Mouse (Mus musculus): ENCODE measurements at regions not wholly inside any gene's neighbourhood (a gene's known extent, or its start where the extent isn't known, plus 50 kb on each side); places are given as distances from the start of the nearest gene placed in this dataset.
A peak's percentile ranks its signal among the peaks of the same experiment; 100 is the strongest.
"Not testable (repeated sequence)": the region's sequence is repeated elsewhere in the genome, so short reads cannot be mapped to it uniquely, and the experiment has no call there.

DNA sequence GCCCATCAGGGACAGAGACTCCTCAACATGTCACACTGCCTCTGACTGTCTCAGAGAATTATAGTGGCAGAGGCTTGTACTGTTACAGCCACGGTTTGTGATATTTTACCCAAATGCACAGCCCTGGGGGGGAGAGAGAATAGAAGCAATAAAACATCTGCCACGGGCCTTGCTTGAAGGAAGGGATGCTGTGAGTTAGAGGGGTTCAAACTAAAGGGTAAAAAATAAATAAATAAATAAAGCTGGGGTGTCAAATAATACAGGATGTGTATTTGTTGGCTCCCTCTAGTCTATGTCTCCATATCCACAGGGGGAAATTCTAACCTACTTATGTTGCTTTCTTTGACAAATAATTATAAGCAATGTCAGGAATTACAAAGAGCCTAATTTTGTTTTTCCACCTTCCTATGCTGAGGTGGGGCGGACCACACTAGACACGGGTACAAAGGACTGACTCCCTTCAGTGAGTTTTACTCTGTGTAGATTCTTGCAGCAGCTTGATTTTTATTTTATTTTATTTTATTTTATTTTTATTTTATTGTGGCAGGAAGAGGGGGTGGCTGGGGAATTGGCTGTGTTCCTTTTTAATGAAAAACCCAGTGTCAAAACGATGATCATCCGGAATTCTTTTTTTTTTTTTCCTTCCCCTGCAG is 281.3 kb downstream of the Gxylt1 start:
- peaks cover 5% of the 10 kb centered on the region; the same call in 1 of the 2 replicates for H3K4me1 ChIP-seq (ENCODE audit: insufficient read depth, low read length)
- no peak for TF ChIP-seq CTCF (IDR thresholded peaks at IDR 0.05; ENCODE audit: low read depth)
- no peaks in the 10 kb centered on the region for H3K27me3 ChIP-seq (ENCODE audit: insufficient read depth, low read length)
- H3K4me3 ChIP-seq (ENCODE audit: low read length): no peak overlapping the region
- no peak for DNase-seq (ENCODE audit: low spot score)
- no peak overlapping the region for H3K4me2 ChIP-seq (ENCODE audit: low read depth, low read length)
- no peak overlapping the region; the same call in 1 of the 2 replicates for H3K27ac ChIP-seq
- no peaks in the 10 kb centered on the region for H3K9me3 ChIP-seq (ENCODE audit: low read length)
- H3K36me3 ChIP-seq (ENCODE audit: insufficient read depth, low read length): no peaks in the 10 kb centered on the region
- no peak overlapping the region for H3K9ac ChIP-seq (replicated peaks; ENCODE audit: low read length)
- WGBS: 45% methylated on average over 6 of the region's 6 CpGs
- ATAC-seq: peak; percentile 55

- DNase-seq (ENCODE audit: low spot score): peak; percentile 58
- no peak for TF ChIP-seq CTCF (IDR thresholded peaks at IDR 0.05; ENCODE audit: low read depth)
- Histone ChIP-seq H3K4me1 (ENCODE audit: insufficient read depth, low read length) (no peaks in the 10 kb centered on the region), H3K27ac (peak overlapping the region; percentile 34; the same call in 1 of the 2 replicates), H3K4me3 (ENCODE audit: low read length) (no peak overlapping the region), H3K9me3 (ENCODE audit: low read length) (no peaks in the 10 kb centered on the region), H3K27me3 (ENCODE audit: insufficient read depth, low read length) (no peaks in the 10 kb centered on the region), H3K9ac (replicated peaks; ENCODE audit: low read length) (no peak overlapping the region), H3K36me3 (ENCODE audit: insufficient read depth, low read length) (no peaks in the 10 kb centered on the region), H3K4me2 (ENCODE audit: low read depth, low read length) (no peak overlapping the region)
- peak; percentile 82 for ATAC-seq
- 48% methylated on average over 4 of the region's 4 CpGs for WGBS
Observed at GRCm38 (mm10) chr15:92975774-92976173, 299.2 kb downstream of the Gxylt1 start.

GRCm38 (mm10) chr15:92974931-92975330 is 300.0 kb downstream of the Gxylt1 start:
- no peak for TF ChIP-seq CTCF (IDR thresholded peaks at IDR 0.05; ENCODE audit: low read depth)
- ATAC-seq: peak; percentile 72; the same call in 1 of the 2 replicates
- no peak overlapping the region for H3K9ac ChIP-seq (replicated peaks; ENCODE audit: low read length)
- 0 out of 2 replicates have a peak overlapping the region, but pooled peaks have one; percentile 3 for H3K27ac ChIP-seq
- H3K36me3 ChIP-seq (ENCODE audit: insufficient read depth, low read length): no peaks in the 10 kb centered on the region
- WGBS: 77% methylated on average over 3 of the region's 3 CpGs
- H3K4me3 ChIP-seq (ENCODE audit: low read length): no peak overlapping the region
- H3K9me3 ChIP-seq (ENCODE audit: low read length): no peaks in the 10 kb centered on the region
- no peaks in the 10 kb centered on the region for H3K4me1 ChIP-seq (ENCODE audit: insufficient read depth, low read length)
- DNase-seq (ENCODE audit: low spot score): peak; percentile 70
- H3K27me3 ChIP-seq (ENCODE audit: insufficient read depth, low read length): no peaks in the 10 kb centered on the region
- H3K4me2 ChIP-seq (ENCODE audit: low read depth, low read length): no peak overlapping the region

DNA sequence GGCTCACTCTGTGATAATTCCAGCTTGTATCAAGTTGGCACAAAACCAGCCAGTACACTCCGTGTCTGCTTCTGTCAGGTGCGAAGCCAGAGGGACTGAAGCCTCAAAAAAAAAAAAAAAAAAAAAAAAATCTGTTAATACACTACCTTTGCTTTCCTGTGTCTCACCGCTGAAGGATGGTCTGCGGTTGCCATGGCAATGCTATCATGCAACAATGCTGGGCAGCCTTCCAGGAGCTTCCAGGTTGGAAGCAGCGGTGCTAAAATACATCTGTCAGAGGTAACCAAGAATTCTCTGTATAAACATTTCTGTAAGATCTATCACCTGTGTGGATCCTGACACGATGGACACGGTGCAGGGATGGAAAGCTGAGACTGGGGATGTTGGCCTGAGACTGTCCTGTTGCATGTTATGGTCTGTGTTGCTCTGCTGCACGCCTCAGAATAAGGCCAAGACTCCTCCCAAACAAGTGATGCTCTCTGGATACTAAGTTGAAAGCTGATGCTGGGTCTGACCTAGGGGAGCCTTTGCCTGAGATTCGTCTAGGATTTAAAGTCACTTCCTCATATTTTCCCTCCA is 301.2 kb downstream of the Gxylt1 start:
- no peaks in the 10 kb centered on the region for H3K27me3 ChIP-seq (ENCODE audit: insufficient read depth, low read length)
- H3K27ac ChIP-seq: no peak overlapping the region
- H3K4me2 ChIP-seq (ENCODE audit: low read depth, low read length): no peak overlapping the region
- WGBS: 52% methylated on average over 9 of the region's 9 CpGs
- H3K9ac ChIP-seq (replicated peaks; ENCODE audit: low read length): no peak overlapping the region
- peak; percentile 46; the same call in 1 of the 2 replicates for ATAC-seq
- H3K4me3 ChIP-seq (ENCODE audit: low read length): no peak overlapping the region
- peak; percentile 82 for DNase-seq (ENCODE audit: low spot score)
- H3K4me1 ChIP-seq (ENCODE audit: insufficient read depth, low read length): no peaks in the 10 kb centered on the region
- no peak for TF ChIP-seq CTCF (IDR thresholded peaks at IDR 0.05; ENCODE audit: low read depth)
- no peaks in the 10 kb centered on the region for H3K36me3 ChIP-seq (ENCODE audit: insufficient read depth, low read length)
- H3K9me3 ChIP-seq (ENCODE audit: low read length): no peaks in the 10 kb centered on the region

GRCm38 (mm10) chr15:92965556-92965955 is 309.4 kb downstream of the Gxylt1 start:
- H3K4me2 ChIP-seq (ENCODE audit: low read depth, low read length): no peak overlapping the region
- no peak overlapping the region for H3K9ac ChIP-seq (replicated peaks; ENCODE audit: low read length)
- no peak overlapping the region for H3K4me3 ChIP-seq (ENCODE audit: low read length)
- DNase-seq (ENCODE audit: low spot score): no peak
- no peaks in the 10 kb centered on the region for H3K36me3 ChIP-seq (ENCODE audit: insufficient read depth, low read length)
- ATAC-seq: no peak
- H3K27me3 ChIP-seq (ENCODE audit: insufficient read depth, low read length): no peaks in the 10 kb centered on the region
- H3K27ac ChIP-seq: no peak overlapping the region
- no peaks in the 10 kb centered on the region for H3K4me1 ChIP-seq (ENCODE audit: insufficient read depth, low read length)
- TF ChIP-seq CTCF (IDR thresholded peaks at IDR 0.05; ENCODE audit: low read depth): no peak
- WGBS: 92% methylated on average over 1 of the region's 1 CpGs
- no peaks in the 10 kb centered on the region for H3K9me3 ChIP-seq (ENCODE audit: low read length)

- ATAC-seq: no peak
Observed at GRCm38 (mm10) chr15:92964901-92965300, 310.1 kb downstream of the Gxylt1 start.

GRCm38 (mm10) chr15:92964131-92964530 is 310.8 kb downstream of the Gxylt1 start:
- no peak for TF ChIP-seq CTCF (IDR thresholded peaks at IDR 0.05; ENCODE audit: low read depth)
- DNase-seq (ENCODE audit: low spot score) (no peak), ATAC-seq (no peak)
- no peaks in the 10 kb centered on the region for H3K4me1 ChIP-seq (ENCODE audit: insufficient read depth, low read length)
- no peaks in the 10 kb centered on the region for H3K36me3 ChIP-seq (ENCODE audit: insufficient read depth, low read length)
- no peak overlapping the region for H3K4me2 ChIP-seq (ENCODE audit: low read depth, low read length)
- H3K9me3 ChIP-seq (ENCODE audit: low read length): no peaks in the 10 kb centered on the region
- no peak overlapping the region for H3K27ac ChIP-seq
- H3K27me3 ChIP-seq (ENCODE audit: insufficient read depth, low read length): no peaks in the 10 kb centered on the region
- no peak overlapping the region for H3K4me3 ChIP-seq (ENCODE audit: low read length)
- H3K9ac ChIP-seq (replicated peaks; ENCODE audit: low read length): no peak overlapping the region
- WGBS: 68% methylated on average over 1 of the region's 1 CpGs

More at GRCm38 (mm10) chr15:92964901-92965300, 310.1 kb downstream of the Gxylt1 start:
- H3K9ac ChIP-seq (replicated peaks; ENCODE audit: low read length): no peak overlapping the region
- DNase-seq (ENCODE audit: low spot score): no peak
- H3K4me1 ChIP-seq (ENCODE audit: insufficient read depth, low read length): no peaks in the 10 kb centered on the region
- H3K27me3 ChIP-seq (ENCODE audit: insufficient read depth, low read length): no peaks in the 10 kb centered on the region
- H3K36me3 ChIP-seq (ENCODE audit: insufficient read depth, low read length): no peaks in the 10 kb centered on the region
- H3K27ac ChIP-seq: no peak overlapping the region
- no peaks in the 10 kb centered on the region for H3K9me3 ChIP-seq (ENCODE audit: low read length)
- 86% methylated on average over 3 of the region's 3 CpGs for WGBS
- no peak for TF ChIP-seq CTCF (IDR thresholded peaks at IDR 0.05; ENCODE audit: low read depth)
- H3K4me3 ChIP-seq (ENCODE audit: low read length): no peak overlapping the region
- no peak overlapping the region for H3K4me2 ChIP-seq (ENCODE audit: low read depth, low read length)

DNA sequence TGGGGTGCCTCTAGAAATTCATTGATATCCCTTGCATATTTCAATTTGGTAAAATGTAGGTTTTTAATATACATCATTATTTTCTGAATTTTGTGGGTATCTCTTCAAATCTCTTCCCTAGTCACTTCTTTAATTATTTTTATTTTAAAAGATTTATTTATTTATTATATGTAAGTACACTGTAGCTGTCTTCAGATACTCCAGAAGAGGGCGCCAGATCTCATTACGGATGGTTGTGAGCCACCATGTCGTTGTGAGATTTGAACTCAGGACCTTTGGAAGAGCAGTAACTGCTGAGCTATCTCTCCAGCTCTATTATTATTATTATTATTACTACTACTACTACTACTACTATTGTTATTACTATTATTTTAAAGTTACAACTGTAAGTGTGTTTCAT is 324.1 kb downstream of the Gxylt1 start:
- ATAC-seq; H3K4me3 ChIP-seq (ENCODE audit: low read length); H3K4me1 ChIP-seq (ENCODE audit: insufficient read depth, low read length); H3K36me3 ChIP-seq (ENCODE audit: insufficient read depth, low read length); H3K27me3 ChIP-seq (ENCODE audit: insufficient read depth, low read length); H3K9me3 ChIP-seq (ENCODE audit: low read length); H3K9ac ChIP-seq (replicated peaks; ENCODE audit: low read length); H3K4me2 ChIP-seq (ENCODE audit: low read depth, low read length); DNase-seq (ENCODE audit: low spot score); H3K27ac ChIP-seq: not testable (repeated sequence)
- 91% methylated on average over 3 of the region's 3 CpGs for WGBS

All from hindbrain, postnatal 0 days (tissue).